ENCODE assay signal across 7 mouse cellular contexts in genomic region chr11:83297816-83298215, GRCm38 (mm10). TPM values are rescaled to one million over a fixed set of nuclear protein-coding genes. Genes with fewer than 3 reads are reported as not detected.
DNase-seq lines count a peak whose midpoint lies in the region; ATAC-seq and TF ChIP-seq lines count a peak whose summit lies in the region.

No protein-coding gene starts in this region.

- H3ac ChIP-seq in C2C12 (ENCODE audit: control insufficient read depth, insufficient read length, low read depth): no peak overlapping the region

- H3K4me2 ChIP-seq in heart, embryonic 16.5 days (ENCODE audit: low read depth, low read length): peak overlapping the region; percentile 71
- peak overlapping the region; percentile 82 for H3K4me2 ChIP-seq in liver, postnatal 0 days (ENCODE audit: low read depth, low read length)

- intact Hi-C loops in left cerebral cortex, postnatal 14 days (cut with DNase I): no loop called here

- no peak for DNase-seq in liver, postnatal 0 days
- DNase-seq in adrenal gland, adult 18-20 months (ENCODE audit: low spot score in 2 of 2): no peak
- DNase-seq in left cerebral cortex, postnatal 14 days (ENCODE audit: low spot score in 2 of 2): no peak
- DNase-seq in layer of hippocampus, adult 9-10 months (ENCODE audit: low spot score): no peak

- peak overlapping the region; percentile 65 for H3K4me3 ChIP-seq in C2C12 (ENCODE audit: insufficient read depth, poor library complexity, severe bottlenecking)
- peak overlapping the region; percentile 61 for H3K4me3 ChIP-seq in ES-Bruce4 (ENCODE audit: low read depth, low read length)
- peak overlapping the region; percentile 70 for H3K4me3 ChIP-seq in heart, embryonic 16.5 days (ENCODE audit: low read length)
- peak overlapping the region; percentile 81 for H3K4me3 ChIP-seq in liver, postnatal 0 days (ENCODE audit: low read depth, low read length)

- H3K9ac ChIP-seq in ES-Bruce4 (ENCODE audit: low read depth, poor library complexity, severe bottlenecking): peak overlapping the region; percentile 81
- peak overlapping the region; percentile 82; the same call in 1 of the 2 replicates for H3K9ac ChIP-seq in heart, embryonic 16.5 days (ENCODE audit: low read length)
- H3K9ac ChIP-seq in liver, postnatal 0 days (replicated peaks): peak overlapping the region; percentile 85

- no peaks in the 10 kb centered on the region for H3K27me3 ChIP-seq in C2C12 (ENCODE audit: control insufficient read depth, insufficient read depth, insufficient read length)
- H3K27me3 ChIP-seq in ES-Bruce4 (ENCODE audit: control insufficient read depth, insufficient read depth, low read length, poor library complexity, severe bottlenecking): no peaks in the 10 kb centered on the region
- H3K27me3 ChIP-seq in heart, embryonic 16.5 days (ENCODE audit: control insufficient read depth, insufficient read depth, low read length): no peaks in the 10 kb centered on the region
- H3K27me3 ChIP-seq in liver, postnatal 0 days (ENCODE audit: insufficient read depth, low read length): no peaks in the 10 kb centered on the region

- WGBS in heart, embryonic 16.5 days: 77% methylated on average over 6 of the region's 6 CpGs
- WGBS in liver, postnatal 0 days (ENCODE audit: insufficient replicate concordance): 53% methylated on average over 6 of the region's 6 CpGs

- peaks cover 20% of the 10 kb centered on the region for H3K79me3 ChIP-seq in C2C12 (ENCODE audit: low read depth)

- no peak for ATAC-seq in heart, embryonic 16.5 days (replicated peaks; ENCODE audit: extremely low read depth, insufficient read depth, low FRiP score)
- ATAC-seq in liver, postnatal 0 days: no peak

- H3K9me3 ChIP-seq in ES-Bruce4 (replicated peaks; ENCODE audit: control insufficient read depth, insufficient read depth, low read length, poor library complexity, severe bottlenecking): no peaks in the 10 kb centered on the region
- H3K9me3 ChIP-seq in heart, embryonic 16.5 days (replicated peaks; ENCODE audit: control insufficient read depth, low read length): no peaks in the 10 kb centered on the region
- H3K9me3 ChIP-seq in liver, postnatal 0 days (ENCODE audit: low read length): no peaks in the 10 kb centered on the region

- peaks cover 2% of the 10 kb centered on the region for H3K4me1 ChIP-seq in ES-Bruce4 (ENCODE audit: control insufficient read depth, insufficient read depth, low read length)
- H3K4me1 ChIP-seq in heart, embryonic 16.5 days (ENCODE audit: control insufficient read depth, insufficient read depth, low read length): peaks cover 18% of the 10 kb centered on the region
- peaks cover 23% of the 10 kb centered on the region for H3K4me1 ChIP-seq in liver, postnatal 0 days (ENCODE audit: insufficient read depth)

- H3K27ac ChIP-seq in ES-Bruce4 (ENCODE audit: insufficient read depth, low read length): no peak overlapping the region
- H3K27ac ChIP-seq in heart, embryonic 16.5 days (ENCODE audit: low read length): peak overlapping the region; percentile 82
- peak overlapping the region; percentile 96 for H3K27ac ChIP-seq in liver, postnatal 0 days (ENCODE audit: low read depth)

- no peak for TF ChIP-seq CTCF in C2C12 (IDR thresholded peaks at IDR 0.05; ENCODE audit: control insufficient read depth, insufficient read depth, insufficient read length)
- no peak for TF ChIP-seq CTCF in ES-Bruce4 (IDR thresholded peaks at IDR 0.05; ENCODE audit: low read depth, low read length)
- TF ChIP-seq CTCF in liver, postnatal 0 days (IDR thresholded peaks at IDR 0.05; ENCODE audit: low read depth): peak; percentile 22

- H3K36me3 ChIP-seq in C2C12 (ENCODE audit: control insufficient read depth, insufficient read depth) (peaks cover 48% of the 10 kb centered on the region), ES-Bruce4 (ENCODE audit: control insufficient read depth, insufficient read depth, low read length, poor library complexity, severe bottlenecking) (peaks cover 32% of the 10 kb centered on the region)
- peaks cover 17% of the 10 kb centered on the region for H3K36me3 ChIP-seq in heart, embryonic 16.5 days (ENCODE audit: control insufficient read depth, insufficient read depth)
- H3K36me3 ChIP-seq in liver, postnatal 0 days (replicated peaks; ENCODE audit: insufficient read depth, low read length): peaks cover 27% of the 10 kb centered on the region

- no peak for TF ChIP-seq EP300 in ES-Bruce4 (IDR thresholded peaks at IDR 0.05; ENCODE audit: insufficient read depth, low read depth, low read length)
- no peak for TF ChIP-seq EP300 in liver, postnatal 0 days (IDR thresholded peaks at IDR 0.05; ENCODE audit: low read depth)

- H3K79me2 ChIP-seq in C2C12 (ENCODE audit: control insufficient read depth, insufficient read depth): peaks cover 65% of the 10 kb centered on the region

- TF ChIP-seq POLR2A in ES-Bruce4 (IDR thresholded peaks at IDR 0.05; ENCODE audit: insufficient read depth, low read length): no peak

TF ChIP-seq in C2C12, 6 proteins besides CTCF, POLR2A, EP300 and RAD21:
- no peak for TF ChIP-seq USF1 (IDR thresholded peaks at IDR 0.05; ENCODE audit: low read depth)
- no peak for TF ChIP-seq MYOD1 (IDR thresholded peaks at IDR 0.05; ENCODE audit: control insufficient read depth, insufficient read length, low read depth)
- no peak for TF ChIP-seq CEBPB (IDR thresholded peaks at IDR 0.05; ENCODE audit: low read depth)
- TF ChIP-seq MYOG (IDR thresholded peaks at IDR 0.05; ENCODE audit: control insufficient read depth, extremely low read depth, insufficient read length): no peak
- TF ChIP-seq FOSL1 (IDR thresholded peaks at IDR 0.05; ENCODE audit: insufficient read depth, low read length, poor library complexity, severe bottlenecking): no peak
- no peak for TF ChIP-seq MAX (IDR thresholded peaks at IDR 0.05)
TF ChIP-seq in C2C12: peak in this region for 0.

RNA-seq across cellular contexts. Expression of gene Ap2b1, which starts 1.0 kb away (rescaled TPM):
- 47.9 TPM for polyA plus RNA-seq in C2C12 (2012; fragmentation: generic; extraction: Trizol)
- 190 and 196 TPM in 2 replicates for polyA plus RNA-seq in ES-Bruce4 (2011; ENCODE audit: insufficient read depth, insufficient read length, low read depth, missing spikeins)
- polyA plus RNA-seq in heart, embryonic 16.5 days (2015; fragmentation: Nextera tagmentation; extraction: Ambion mirVana): 36.0 and 38.3 TPM in 2 replicates
- 7.6 and 8.3 TPM in 2 replicates for polyA plus RNA-seq in liver, postnatal 0 days (2015; fragmentation: Nextera tagmentation; extraction: Ambion mirVana)
- total RNA-seq in adrenal gland, adult 18-20 months (2021): 100 to 1,000 TPM in 1 of 2 experiments, 10 to 100 TPM in 1; 91.9 to 108 TPM
- total RNA-seq in left cerebral cortex, postnatal 14 days (2021): 100 to 1,000 TPM; 304 to 324 TPM

RNA-seq across cellular contexts. Expression of gene Pex12, which starts 4.6 kb away (rescaled TPM):
- polyA plus RNA-seq in C2C12 (2012; fragmentation: generic; extraction: Trizol) (6.1 TPM), ES-Bruce4 (2011; ENCODE audit: insufficient read depth, insufficient read length, low read depth, missing spikeins) (10.4 and 11.8 TPM in 2 replicates)
- 8.1 and 10.5 TPM in 2 replicates for polyA plus RNA-seq in heart, embryonic 16.5 days (2015; fragmentation: Nextera tagmentation; extraction: Ambion mirVana)
- 6.8 and 7.1 TPM in 2 replicates for polyA plus RNA-seq in liver, postnatal 0 days (2015; fragmentation: Nextera tagmentation; extraction: Ambion mirVana)
- 10 to 100 TPM; 14.9 to 16.9 TPM for total RNA-seq in adrenal gland, adult 18-20 months (2021)
- total RNA-seq in left cerebral cortex, postnatal 14 days (2021): 10 to 100 TPM in 1 of 2 experiments, 1 to 10 TPM in 1; 9.7 to 11.1 TPM

RNA-seq across cellular contexts. Expression of gene Slfn14, which starts 11.3 kb away (rescaled TPM):
- polyA plus RNA-seq in C2C12 (2012; fragmentation: generic; extraction: Trizol): not detected
- not detected in 2 replicates for polyA plus RNA-seq in ES-Bruce4 (2011; ENCODE audit: insufficient read depth, insufficient read length, low read depth, missing spikeins)
- 0.17 and 0.19 TPM in 2 replicates for polyA plus RNA-seq in heart, embryonic 16.5 days (2015; fragmentation: Nextera tagmentation; extraction: Ambion mirVana)
- 14.3 and 14.8 TPM in 2 replicates for polyA plus RNA-seq in liver, postnatal 0 days (2015; fragmentation: Nextera tagmentation; extraction: Ambion mirVana)
- total RNA-seq in adrenal gland, adult 18-20 months (2021): not detected
- total RNA-seq in left cerebral cortex, postnatal 14 days (2021): not detected

Comparison
In these comparisons a context has a peak if more than half of its experiments do, and no peak if none do; other contexts are left out.
1. RNA of gene Slfn14, which starts 11.3 kb away (polyA plus RNA-seq): 14.3 to 14.8 TPM in liver, postnatal 0 days; 0.17 to 0.19 TPM in heart, embryonic 16.5 days, not detected in C2C12 (single experiment) and not detected in ES-Bruce4; every median in the first group is over 10 times any median in the second.
2. Peak in every context shown above with its lines, with median percentiles within 50 percentile points of each other: H3K4me3 ChIP-seq and H3K9ac ChIP-seq.